Mouse (Mus musculus): ENCODE measurements around the gene Mmp14.

DNA sequence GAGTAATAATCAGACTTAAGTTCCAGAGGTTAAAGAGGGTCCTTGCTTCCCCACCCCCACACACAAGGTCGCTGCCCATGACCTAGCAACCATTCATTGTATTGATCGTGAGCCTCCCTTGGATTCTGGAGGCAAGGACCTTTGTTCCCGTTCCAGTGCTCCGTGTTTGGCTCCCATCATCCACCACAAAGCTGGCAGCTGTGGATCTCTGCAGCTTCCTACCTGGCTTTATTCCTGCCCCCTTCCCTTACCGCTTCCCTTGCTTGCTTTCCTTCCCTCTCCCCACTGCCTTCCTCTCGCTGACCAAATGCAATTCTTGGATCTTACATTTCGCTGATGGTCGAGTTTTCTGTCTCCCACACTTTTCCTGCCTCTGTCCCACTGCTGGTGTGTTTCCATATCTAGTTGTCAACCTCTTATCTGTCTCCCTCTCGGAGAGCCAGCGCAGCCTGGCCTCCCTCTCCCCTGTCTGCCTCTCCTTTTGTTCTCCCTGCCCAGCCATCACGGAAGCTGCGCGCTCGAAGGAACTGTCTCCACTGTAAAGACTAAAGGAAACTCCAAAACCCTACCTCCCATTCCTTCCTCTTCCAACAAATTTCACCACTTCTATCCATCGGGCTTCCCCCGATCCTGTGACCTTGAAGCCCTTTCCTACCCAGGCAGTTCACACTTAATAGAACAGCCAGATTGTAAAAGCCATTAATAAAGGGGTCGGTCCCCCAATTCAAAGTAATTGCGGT lies 836 bp upstream of the Mmp14 start:
- no peak for TF ChIP-seq CTCF (IDR thresholded peaks at IDR 0.05)
- no peak for TF ChIP-seq POLR2A (IDR thresholded peaks at IDR 0.05; ENCODE audit: insufficient read depth, low read depth, low read length)
- TF ChIP-seq EP300 (IDR thresholded peaks at IDR 0.05; ENCODE audit: insufficient read depth, low read depth, low read length), result no peak

Measured in heart, adult 2 months (tissue).